Mouse (Mus musculus) mesoderm, embryonic 11.5 days (tissue): ENCODE results near the gene Amfr.

Source experiments
- DNase-seq: peaks from one replicate; pipeline ENCODE4 v3.0.0-alpha.2; 2012; ENCODE audit warnings: low read depth, low spot score

Gene Amfr

DNA sequence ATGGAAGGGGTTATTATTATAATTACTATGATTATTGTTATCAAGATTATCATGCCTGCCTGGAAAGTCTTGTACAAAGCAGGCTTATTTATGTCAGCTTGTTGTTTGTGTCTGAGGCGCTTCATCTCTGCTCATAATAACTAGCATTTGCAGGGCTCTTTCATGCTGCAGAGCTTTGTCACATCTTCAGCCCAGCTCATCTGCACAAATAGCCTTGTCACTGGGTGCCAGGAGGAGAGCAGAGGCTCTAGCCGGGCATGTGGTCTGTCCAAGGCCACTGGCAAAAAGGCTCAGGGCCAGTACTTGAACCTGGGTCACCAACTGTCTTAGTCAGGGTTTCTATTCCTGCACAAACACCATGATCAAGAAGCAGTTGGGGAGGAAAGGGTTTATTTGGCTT, 79.4 kb downstream of the Amfr start:
- no peak for DNase-seq

DNA sequence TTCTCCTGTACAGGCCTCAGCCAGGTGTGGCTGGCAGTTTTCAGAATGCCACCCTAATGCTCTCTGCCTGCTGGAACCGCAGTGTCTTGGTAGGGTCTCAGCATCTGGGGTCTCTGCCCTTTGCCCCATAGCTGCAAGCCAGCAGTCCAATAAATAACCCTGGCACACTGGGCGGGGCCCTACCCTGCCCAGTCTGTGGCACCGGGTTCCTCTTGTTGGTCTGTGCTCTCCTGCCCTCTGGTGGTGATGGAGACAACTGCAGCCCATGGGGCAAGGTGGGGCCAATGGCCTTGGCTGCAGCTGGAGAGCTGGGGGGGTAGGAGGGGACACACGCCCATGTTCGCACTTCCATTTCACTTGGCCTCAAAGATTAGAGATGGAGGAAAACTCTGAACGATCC, 79.8 kb downstream of the Amfr start:
- DNase-seq = peak; percentile 82

DNA sequence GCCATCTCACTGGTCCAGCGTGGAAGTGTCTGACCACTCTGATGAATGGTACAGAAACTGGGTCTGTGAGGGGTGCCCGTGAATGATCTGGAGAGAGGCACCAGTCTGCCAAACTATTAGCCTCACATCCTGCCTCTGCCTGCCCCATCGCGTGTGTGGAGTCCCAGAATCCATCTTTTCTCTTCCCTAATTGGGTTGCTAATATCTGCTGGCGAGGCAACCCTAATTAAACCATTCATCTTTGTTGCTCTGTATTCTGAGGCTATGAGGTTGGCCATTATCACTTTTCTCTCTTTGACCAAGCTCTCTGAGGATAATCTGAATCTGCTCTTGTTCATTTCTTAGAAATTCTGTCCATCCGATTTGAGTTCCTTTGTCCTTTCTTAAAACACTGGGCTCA, 81.3 kb downstream of the Amfr start:
- no peak for DNase-seq

DNA sequence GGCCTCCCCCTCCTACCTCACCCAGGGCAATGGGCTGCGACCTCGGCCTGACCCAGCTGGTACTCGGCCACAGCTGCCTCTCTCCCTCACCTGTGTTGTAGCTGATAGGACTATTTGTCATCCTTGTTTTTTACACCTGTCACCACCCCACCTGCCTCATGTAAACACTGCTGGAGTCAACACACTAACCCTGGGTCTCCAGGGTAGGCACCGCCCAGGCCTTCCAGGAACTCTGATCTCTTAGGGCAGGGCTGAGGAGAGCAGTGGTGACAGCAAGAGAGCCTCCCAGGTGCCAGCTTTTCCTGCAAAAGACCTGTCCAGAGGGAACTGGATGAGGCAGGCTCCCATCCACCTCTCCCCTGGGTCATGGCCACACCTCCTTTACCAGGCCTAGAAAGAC, 83.4 kb downstream of the Amfr start:
- no peak for DNase-seq

DNA sequence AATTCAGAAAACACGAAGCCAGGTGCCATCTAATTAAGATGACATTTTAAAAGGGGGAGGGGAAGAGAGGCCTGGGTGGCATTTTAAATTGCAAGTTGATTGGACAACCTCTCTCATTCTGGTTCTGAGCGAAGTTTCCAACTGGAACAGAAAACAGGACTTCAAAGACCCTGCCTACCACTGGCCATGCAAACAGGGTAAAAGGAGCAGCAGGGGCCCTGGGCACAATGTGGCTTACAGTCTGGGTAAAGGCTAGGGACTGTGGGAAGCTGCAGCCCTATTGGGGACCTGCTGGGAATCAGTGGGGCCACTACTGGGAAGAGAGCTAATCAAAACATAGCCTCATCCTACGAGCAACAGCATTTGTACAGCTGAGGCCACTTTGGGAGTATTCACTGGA, 87.1 kb downstream of the Amfr start:
- no peak for DNase-seq

DNA sequence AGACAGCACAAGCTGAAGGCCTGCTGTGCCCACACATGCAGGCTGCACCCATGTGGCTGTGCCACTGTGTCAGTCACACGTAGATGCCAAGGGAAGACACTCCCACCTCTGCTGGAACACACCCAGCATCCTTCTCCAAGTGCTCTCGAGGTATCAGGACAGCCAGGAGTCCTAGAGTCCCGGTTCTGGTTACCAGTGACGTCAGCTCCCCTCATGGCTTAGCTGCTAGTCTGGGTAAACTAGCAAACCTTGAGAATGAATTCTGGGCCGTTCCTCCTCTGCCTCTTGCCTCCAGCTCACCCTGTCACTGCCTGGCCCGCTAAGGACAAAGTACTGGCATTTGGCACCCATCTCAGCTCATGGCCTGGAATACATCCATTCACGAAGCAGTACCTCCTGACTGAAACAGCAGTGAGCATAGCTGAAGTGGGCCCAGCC, 88.7 kb downstream of the Amfr start:
- no peak for DNase-seq
